Mouse (Mus musculus): ENCODE data around the gene Dennd1a.

GRCm38 (mm10) chr2:37757784-37758183 is 529.4 kb downstream of the Dennd1a start:
- TF ChIP-seq CTCF (IDR thresholded peaks at IDR 0.05; ENCODE audit: low read depth, low read length), result no peak
- TF ChIP-seq EP300 (IDR thresholded peaks at IDR 0.05; ENCODE audit: insufficient read depth, low read depth, low read length), result no peak
- no peak for TF ChIP-seq POLR2A (IDR thresholded peaks at IDR 0.05; ENCODE audit: insufficient read depth, low read length)

Data from ES-Bruce4 (cell line).